Mouse (Mus musculus): ENCODE measurements around the gene Rhcg.

Gene Rhcg

GRCm38 (mm10) chr7:79617418-79617817 lies at the start of gene Rhcg:
TSS of gene Rhcg (minus strand) at chr7:79617657.
- DNase-seq (ENCODE audit: low spot score in 2 of 2) = no peak

DNA sequence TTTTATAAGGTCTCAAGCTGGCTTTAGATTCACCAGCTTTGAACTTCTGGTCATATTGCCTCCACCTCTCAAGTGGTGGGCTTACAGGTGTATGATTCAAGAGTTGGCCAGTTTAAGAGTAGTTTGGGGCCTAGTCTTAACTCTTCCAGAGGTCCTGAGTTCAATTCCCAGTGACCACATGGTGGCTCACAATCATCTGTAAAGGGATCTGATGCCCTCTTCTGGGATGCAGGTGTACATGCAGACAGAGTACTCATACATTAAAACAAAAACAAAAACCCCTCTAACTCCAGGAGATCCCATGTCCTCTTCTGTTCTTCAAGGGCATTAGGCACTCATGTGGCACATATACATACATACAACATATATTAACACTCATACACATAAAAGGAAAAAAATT lies 49.2 kb upstream of the Rhcg start:
- no peak for DNase-seq (ENCODE audit: low spot score in 2 of 2)

DNA sequence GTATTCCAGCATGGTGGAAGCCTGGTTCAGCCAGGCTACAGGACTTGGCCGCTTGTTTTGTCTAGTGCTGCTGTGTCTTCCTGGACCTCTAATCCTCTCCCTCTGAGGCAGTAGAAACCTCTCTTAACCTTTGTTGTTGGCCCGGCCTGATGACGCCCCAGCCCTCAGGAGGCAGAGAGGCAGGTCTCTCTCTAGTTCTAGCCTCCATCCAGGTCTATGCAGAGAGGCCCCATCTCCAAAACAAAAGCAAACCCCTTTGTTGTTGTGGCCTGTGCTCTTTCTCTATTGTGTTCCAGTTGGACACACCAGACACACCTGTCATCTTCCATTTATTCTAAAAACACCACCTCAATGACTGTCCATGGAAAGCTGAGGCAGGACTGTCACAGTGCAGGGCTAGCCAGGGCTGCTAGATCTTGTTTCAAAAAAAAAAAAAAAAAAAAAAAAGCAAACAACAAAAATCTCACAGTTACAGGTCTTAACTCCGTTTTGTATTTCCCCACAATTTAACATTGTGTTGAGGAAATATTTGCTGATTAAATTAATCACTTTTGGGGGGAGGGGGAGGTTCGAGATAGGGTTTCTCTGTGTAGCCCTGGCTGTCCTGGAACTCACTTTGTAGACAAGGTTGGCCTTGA lies 43.9 kb upstream of the Rhcg start:
- no peak for DNase-seq (ENCODE audit: low spot score in 2 of 2)

DNA sequence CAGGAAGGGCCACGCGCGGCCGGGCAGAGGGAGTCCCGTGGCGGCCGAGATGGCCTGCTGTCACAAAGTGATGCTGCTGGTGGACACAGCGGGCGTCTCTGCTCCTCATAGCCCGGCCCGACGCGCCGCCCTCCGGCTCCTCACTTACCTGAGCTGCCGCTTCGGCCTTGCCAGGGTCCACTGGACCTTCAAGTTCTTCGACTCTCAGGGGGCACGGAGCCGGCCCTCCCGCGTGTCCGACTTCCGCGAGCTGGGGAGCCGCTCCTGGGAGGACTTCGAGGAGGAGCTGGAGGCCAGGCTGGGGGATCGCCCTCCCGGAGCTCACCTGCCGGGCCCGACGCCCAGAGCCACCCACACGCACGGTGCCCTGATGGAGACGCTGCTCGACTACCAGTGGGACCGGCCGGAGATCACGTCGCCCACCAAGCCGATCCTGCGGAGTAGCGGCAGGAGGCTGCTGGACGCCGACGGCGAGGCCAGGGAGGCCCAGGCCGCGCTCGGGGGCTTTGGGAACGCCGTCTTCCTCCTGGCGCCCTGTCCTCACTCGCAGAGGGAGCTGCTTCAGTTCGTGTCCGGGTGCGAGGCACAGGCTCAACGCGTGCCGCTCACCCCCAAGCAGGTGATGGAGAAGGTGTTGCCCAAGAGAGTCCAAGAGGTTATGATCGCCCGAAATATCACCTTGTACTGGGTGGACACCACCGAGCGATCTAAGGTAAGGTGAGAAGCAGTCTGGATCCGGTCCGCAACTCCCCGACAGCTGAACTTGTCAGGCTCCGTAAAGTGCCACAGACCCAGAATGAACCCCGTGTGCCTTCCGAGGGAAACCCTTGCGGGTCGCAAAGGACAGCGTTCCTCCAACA lies 43.1 kb upstream of the Rhcg start:
- DNase-seq (ENCODE audit: low spot score in 2 of 2) = peak in 1 of 2 experiments; percentile 8

DNA sequence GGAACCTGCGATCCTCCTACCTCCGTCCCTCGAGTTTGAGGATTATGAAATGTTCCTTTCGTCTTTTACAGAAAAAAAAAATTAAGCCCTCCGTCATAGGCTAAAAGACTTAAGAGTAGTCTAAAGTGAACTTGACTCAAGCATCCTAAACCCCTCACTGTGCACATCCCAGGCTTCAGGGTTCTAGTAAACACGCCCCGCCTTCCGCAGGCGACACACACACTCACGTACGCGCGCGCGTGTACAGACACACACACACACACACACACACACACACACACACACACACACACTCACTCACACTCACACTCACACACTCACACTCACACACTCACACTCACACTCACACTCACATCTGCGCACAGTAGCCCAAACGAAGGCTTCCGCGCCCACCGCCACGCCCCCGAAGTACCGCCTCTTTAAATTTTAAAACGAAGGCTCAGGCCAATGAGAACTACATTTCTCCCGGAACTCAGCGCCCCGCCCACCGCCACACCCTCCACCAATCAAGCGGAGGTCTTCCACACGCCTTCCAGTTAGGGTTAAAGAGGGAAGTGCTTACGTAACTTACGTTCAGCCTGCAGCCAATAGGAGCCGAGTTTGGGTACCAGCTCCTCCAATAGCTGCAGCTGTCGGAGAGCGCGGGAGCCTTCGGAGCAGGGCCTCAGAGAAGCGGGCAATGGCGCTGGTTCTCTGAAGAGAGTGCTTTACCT lies 42.3 kb upstream of the Rhcg start, which contains the start of gene Ticrr:
Ticrr (plus strand) TSS at position 619 of the 713 bp plus-strand sequence.
- DNase-seq (ENCODE audit: low spot score in 2 of 2) = peak; percentile 95

- DNase-seq (ENCODE audit: low spot score in 2 of 2) = no peak
These were observed 37.1 kb upstream of the Rhcg start for GRCm38 (mm10) chr7:79654586-79654985.

- DNase-seq (ENCODE audit: low spot score in 2 of 2) = no peak
These were observed 36.7 kb upstream of the Rhcg start for GRCm38 (mm10) chr7:79654185-79654584.

DNA sequence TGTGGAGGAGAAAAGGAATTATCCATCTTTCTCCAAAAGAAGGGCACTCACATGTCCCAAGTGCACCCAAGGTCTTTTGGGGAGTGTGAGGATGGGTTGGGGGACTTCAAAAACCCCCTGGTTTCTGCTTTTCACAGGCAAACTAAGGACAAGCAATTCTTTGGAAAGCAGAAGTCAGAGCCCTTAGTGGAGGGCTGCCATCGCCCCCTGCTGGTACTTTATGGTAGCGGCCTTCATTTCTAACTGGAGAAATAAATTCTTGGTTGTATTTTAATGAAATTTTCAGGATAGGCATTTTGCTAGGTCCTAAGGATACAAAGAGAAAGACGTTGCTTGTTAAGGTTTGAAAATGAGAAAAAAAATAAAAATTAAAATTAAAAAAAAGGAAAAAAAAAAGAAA lies 31.5 kb upstream of the Rhcg start:
- DNase-seq (ENCODE audit: low spot score in 2 of 2) = peak in 1 of 2 experiments; percentile 22

GRCm38 (mm10) chr7:79647233-79647632 lies 29.8 kb upstream of the Rhcg start:
- DNase-seq (ENCODE audit: low spot score in 2 of 2) = no peak

GRCm38 (mm10) chr7:79631773-79632348 lies 14.4 kb upstream of the Rhcg start:
- no peak for DNase-seq (ENCODE audit: low spot score in 2 of 2)

DNA sequence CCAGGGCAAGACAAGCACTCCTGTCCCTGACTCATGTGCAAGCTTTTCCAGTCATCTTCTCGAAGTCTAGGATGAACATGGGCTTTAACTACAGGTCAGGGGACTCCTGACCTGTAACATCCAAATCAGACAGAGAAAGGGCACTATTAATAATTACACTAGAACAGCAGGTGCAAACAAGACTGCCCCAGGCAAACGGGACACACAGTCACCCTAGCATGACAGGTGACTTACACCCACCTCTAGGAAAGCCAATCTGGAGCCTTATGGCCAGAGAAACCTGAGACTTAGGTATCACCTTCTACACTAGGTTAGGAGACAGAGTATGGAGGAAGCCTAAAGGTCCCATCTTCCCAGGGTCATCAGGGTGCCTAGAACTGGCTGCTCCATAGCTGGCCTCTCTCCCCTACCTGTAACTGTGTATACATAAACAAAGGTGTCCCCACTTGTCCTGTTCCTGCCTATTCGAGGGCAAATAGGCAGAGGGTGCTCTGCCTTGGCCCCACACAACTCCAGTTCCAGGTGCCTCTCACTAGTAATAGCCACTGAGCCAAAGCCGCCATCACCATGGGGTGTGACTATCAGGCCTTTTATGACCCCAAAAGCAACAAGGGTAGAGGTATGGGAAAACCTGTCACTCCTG lies 10.9 kb upstream of the Rhcg start:
- DNase-seq (ENCODE audit: low spot score in 2 of 2) = no peak

DNA sequence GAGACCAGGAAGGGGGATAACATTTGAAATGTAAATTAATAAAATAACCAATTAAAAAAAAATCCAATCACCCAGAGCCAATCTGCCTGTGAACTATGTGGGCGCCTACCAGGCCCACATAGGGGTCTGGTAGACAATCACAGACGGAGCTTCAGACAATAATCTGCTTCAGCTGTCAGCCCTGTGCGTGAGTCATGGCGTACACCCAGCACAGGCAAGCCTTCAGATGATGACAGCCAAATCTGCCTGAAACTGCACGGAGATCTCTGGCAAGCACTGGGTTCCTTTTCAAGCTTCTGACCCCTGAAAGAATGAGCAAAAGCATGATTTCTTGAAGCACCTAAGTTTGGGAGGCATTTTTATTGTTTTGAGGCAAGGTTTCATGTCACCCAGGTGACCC lies 8.7 kb upstream of the Rhcg start:
- no peak for DNase-seq (ENCODE audit: low spot score in 2 of 2)

DNA sequence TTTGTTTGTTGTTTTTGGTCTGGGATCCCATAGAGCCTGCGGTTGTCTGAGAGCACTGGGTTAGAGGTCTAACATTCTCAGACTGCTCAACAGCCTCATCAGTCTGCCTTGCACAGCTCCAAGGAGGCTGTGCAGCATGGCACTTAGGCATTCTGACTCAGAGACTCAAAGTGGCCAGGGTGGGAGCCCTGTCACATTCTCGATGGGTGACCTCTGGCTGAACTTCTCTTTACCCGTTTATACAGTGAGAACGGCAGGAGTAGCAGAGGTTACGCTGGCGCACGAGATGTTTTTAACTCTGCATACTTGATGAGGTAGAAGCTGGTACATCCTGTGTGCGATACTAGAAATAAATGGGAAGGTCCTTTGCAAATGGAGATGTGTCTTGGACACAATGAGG lies 5.6 kb upstream of the Rhcg start:
- no peak for DNase-seq (ENCODE audit: low spot score in 2 of 2)

- DNase-seq (ENCODE audit: low spot score in 2 of 2) = no peak
These were observed 2.0 kb upstream of the Rhcg start for GRCm38 (mm10) chr7:79619493-79619892.

DNA sequence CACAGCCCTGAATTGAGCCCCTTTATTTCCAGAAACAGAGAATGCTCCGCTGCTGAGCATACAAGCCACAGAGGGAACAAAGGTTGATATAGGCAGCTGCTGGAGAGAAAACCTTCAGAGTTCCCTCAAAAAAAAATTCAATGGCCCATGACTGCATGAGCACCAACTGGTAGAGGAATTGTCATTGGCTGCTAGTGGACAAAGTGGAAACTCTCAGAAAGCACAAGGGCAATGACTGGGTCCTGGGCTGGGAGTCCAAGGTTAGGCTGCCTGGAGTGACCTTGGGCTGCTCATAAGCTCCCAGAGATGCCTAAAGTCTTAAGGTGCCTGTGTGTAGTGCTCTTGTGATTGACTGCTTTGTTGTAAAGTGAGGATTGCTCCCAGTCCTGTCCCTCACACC lies 1.5 kb downstream of the Rhcg start:
- no peak for DNase-seq (ENCODE audit: low spot score in 2 of 2)

DNA sequence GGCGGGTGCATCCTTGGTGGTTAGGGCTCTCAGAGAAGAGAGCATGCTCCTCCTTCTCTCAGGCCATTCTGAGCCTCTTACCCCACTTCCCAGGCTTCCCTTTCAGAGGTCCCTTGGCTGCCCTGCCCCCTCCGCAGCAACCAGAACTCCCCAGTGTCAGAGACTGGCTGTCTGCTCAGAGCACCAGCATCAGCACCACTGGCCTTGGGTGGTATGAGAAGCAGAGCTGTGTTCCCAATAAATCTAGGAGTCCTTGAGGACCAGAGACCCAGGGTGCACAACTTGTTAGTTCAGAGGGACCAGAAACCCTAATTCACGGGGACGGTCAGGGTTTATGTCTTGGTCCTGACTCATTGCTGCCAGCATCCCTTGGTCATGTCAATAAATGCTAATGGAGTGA lies 2.4 kb downstream of the Rhcg start:
- DNase-seq (ENCODE audit: low spot score in 2 of 2) = no peak

GRCm38 (mm10) chr7:79613314-79613713 lies 4.1 kb downstream of the Rhcg start:
- DNase-seq (ENCODE audit: low spot score in 2 of 2) = no peak

DNA sequence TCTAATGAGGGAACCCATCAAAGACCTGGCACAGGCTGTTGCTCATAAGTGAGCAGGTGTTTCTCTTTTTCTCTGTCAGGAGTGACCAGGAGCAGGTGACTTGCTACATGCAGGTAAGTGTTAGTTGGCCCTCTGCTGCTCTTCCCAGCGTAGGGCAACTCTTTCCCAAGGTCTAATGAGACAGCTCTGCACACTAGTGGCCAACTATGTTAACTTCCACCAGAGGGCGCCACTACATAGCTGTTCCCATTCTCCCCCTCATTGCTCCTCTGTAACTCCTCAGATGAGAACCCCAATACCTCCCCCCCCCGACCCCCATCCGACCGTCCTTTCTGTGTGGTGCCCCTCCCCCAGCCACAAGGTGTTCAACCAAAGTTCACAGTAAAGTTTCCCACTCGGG lies 4.7 kb downstream of the Rhcg start:
- peak in 1 of 2 experiments; percentile 10 for DNase-seq (ENCODE audit: low spot score in 2 of 2)

- no peak for DNase-seq (ENCODE audit: low spot score in 2 of 2)
These were observed 5.6 kb downstream of the Rhcg start for GRCm38 (mm10) chr7:79611901-79612300.

GRCm38 (mm10) chr7:79607263-79607921 lies 10.1 kb downstream of the Rhcg start:
- DNase-seq (ENCODE audit: low spot score in 2 of 2) = no peak

- DNase-seq (ENCODE audit: low spot score in 2 of 2) = no peak
These were observed 10.7 kb downstream of the Rhcg start for GRCm38 (mm10) chr7:79606766-79607165.

All from spleen, postnatal 14 days (tissue).